8 mouse cellular contexts compared by ENCODE assay signal in the genomic region with DNA sequence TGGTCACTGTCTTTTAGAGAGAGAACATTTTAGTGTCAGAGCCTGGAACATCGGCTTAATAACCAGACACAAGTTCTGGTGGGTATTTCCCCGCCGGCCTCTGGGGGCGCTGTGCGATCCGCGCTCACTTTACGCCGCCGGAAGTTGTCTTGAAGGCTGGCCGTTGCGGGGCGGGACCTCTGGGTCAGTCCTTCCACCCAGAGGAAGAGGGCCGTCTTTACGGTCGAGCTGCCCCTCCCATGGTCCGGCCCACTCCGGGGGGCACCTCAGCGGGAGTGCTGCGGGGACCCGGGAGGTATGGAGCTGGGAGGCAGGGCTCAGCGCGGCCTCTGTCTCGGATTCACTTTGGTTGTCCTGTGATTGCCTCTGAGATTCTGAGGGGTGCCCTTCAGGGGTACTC. TPM values are rescaled to one million over a fixed set of nuclear protein-coding genes. Genes with fewer than 3 reads are reported as not detected.
DNase-seq lines count a peak whose midpoint lies in the region; ATAC-seq lines count a peak whose summit lies in the region.

No protein-coding gene starts in this region.

- intact Hi-C loops in left cerebral cortex, postnatal 14 days (cut with DNase I): no loop called here

- no peaks in the 10 kb centered on the region for H3K9me3 ChIP-seq in intestine, embryonic 14.5 days (ENCODE audit: control insufficient read depth, low read length)

- no peaks in the 10 kb centered on the region for H3K27me3 ChIP-seq in intestine, embryonic 14.5 days (replicated peaks; ENCODE audit: control insufficient read depth, insufficient read depth, low read length)

- peak overlapping the region; percentile 80 for H3K9ac ChIP-seq in intestine, embryonic 14.5 days (ENCODE audit: low read length)

- H3K4me3 ChIP-seq in intestine, embryonic 14.5 days (ENCODE audit: low read depth, low read length): peak overlapping the region; percentile 86

- H3K27ac ChIP-seq in intestine, embryonic 14.5 days (ENCODE audit: low read depth): peak overlapping the region; percentile 84

- under 1% methylated on average over 24 of the region's 24 CpGs for WGBS in intestine, embryonic 14.5 days

- ATAC-seq in intestine, embryonic 14.5 days (replicated peaks; ENCODE audit: low FRiP score, low TSS enrichment, low read depth): peak; percentile 72

- DNase-seq in adipocyte (ENCODE audit: low spot score): peak; percentile 93
- DNase-seq in embryo, embryonic 10 days (ENCODE audit: low spot score): peak; percentile 95
- DNase-seq in gastrocnemius, postnatal 10 days: peak; percentile 95
- peak; percentile 96 for DNase-seq in intestine, embryonic 14.5 days (ENCODE audit: low spot score)
- peak; percentile 96 to 97 for DNase-seq in left cerebral cortex, postnatal 14 days (ENCODE audit: low spot score in 2 of 2)
- peak; percentile 94 for DNase-seq in mesoderm, embryonic 11.5 days (ENCODE audit: low read depth, low spot score)
- peak; percentile 94 for DNase-seq in right cerebral cortex, postnatal 36 days (ENCODE audit: low spot score in 2 of 2)
- DNase-seq in yolk sac, embryonic 10.5 days (ENCODE audit: low spot score): peak; percentile 93

- peaks cover 17% of the 10 kb centered on the region for H3K4me1 ChIP-seq in intestine, embryonic 14.5 days (replicated peaks; ENCODE audit: control insufficient read depth, insufficient read depth, low read length)

- H3K36me3 ChIP-seq in intestine, embryonic 14.5 days (ENCODE audit: control insufficient read depth, insufficient read depth, low read length): peaks cover 12% of the 10 kb centered on the region

- H3K4me2 ChIP-seq in intestine, embryonic 14.5 days (ENCODE audit: low read length): peak overlapping the region; percentile 64

RNA-seq across cellular contexts. Expression of a gene that starts 2.7 kb away (rescaled TPM):
- total RNA-seq in gastrocnemius, postnatal 10 days (2021): 100 to 1,000 TPM; 191 to 195 TPM
- 61.7 and 70.5 TPM in 2 replicates for polyA plus RNA-seq in intestine, embryonic 14.5 days (2014; fragmentation: Nextera tagmentation; extraction: Ambion mirVana)
- 100 to 1,000 TPM; 239 to 244 TPM for total RNA-seq in left cerebral cortex, postnatal 14 days (2021)

RNA-seq across cellular contexts. Expression of a gene that starts 3.7 kb away (rescaled TPM):
- total RNA-seq in gastrocnemius, postnatal 10 days (2021): 10 to 100 TPM; 29.1 to 30.1 TPM
- polyA plus RNA-seq in intestine, embryonic 14.5 days (2014; fragmentation: Nextera tagmentation; extraction: Ambion mirVana): 71.9 and 72.1 TPM in 2 replicates
- total RNA-seq in left cerebral cortex, postnatal 14 days (2021): 10 to 100 TPM; 23.9 to 25.4 TPM

RNA-seq across cellular contexts. Expression of a gene that starts 48.0 kb away (rescaled TPM):
- total RNA-seq in gastrocnemius, postnatal 10 days (2021): 10 to 100 TPM; 26.0 to 33.6 TPM
- polyA plus RNA-seq in intestine, embryonic 14.5 days (2014; fragmentation: Nextera tagmentation; extraction: Ambion mirVana): 34.7 and 39.2 TPM in 2 replicates
- total RNA-seq in left cerebral cortex, postnatal 14 days (2021): 100 to 1,000 TPM; 158 to 245 TPM

Comparison
In these comparisons a context has a peak if more than half of its experiments do, and no peak if none do; other contexts are left out.
1. Peak in every context shown above with its lines: DNase-seq, ATAC-seq, H3K4me3 ChIP-seq and H3K27ac ChIP-seq.
2. RNA of a gene that starts 48.0 kb away (total RNA-seq): 158 to 245 TPM in left cerebral cortex, postnatal 14 days; 26.0 to 33.6 TPM in gastrocnemius, postnatal 10 days; every median in the first group is over 4 times any median in the second.